Mouse (Mus musculus): ENCODE data around the gene Rnf144b.

The Rnf144b gene

DNA sequence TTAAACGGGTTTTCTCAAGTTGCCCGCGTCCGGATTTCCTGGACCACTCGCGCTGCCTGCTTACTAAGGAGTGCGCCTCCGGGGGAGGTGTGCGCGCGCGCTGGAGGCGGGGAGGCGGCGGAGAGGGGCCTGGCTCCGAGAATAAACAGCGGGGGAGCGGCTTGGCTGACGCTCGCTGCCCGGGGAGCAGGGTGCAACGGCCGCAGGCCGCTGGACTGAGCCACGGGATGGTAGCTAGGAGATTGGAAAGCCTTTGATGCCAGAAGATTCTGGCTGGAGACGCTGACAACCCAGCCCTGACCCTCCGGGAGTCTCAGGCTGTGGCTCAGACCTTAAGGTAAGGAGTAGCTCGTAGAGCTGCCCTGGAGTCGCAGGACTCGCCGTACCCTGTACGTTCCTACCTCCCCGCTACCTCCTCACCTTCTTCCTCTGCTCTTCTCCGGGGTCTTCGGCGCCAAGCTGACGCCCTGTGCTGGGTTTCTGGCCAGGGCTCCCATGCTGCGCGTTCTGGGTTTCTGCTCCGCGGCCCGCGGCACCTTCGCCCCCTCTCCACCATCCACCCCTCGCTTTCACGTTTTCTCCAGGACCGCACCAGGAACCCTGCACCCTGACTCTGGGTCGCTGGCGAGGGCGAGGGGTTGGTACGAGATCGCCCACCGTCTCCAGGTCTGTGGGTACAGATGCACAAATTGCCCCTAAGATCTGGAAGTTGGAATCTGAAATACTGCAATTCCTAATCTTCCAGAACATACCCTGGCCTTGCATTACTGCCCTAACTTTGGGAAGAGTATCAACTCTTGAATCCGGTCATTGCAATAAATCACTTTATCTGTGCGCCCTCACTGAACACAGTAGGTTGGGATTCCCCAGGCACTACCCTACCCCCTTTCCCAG, at the start of gene Rnf144b:
Gene Rnf144b (plus strand): TSS at position 120 of the 894 bp plus-strand sequence.
- in situ Hi-C loops (cut with MboI; ENCODE audit: low sequenced_read_pairs): no loop called here

DNA sequence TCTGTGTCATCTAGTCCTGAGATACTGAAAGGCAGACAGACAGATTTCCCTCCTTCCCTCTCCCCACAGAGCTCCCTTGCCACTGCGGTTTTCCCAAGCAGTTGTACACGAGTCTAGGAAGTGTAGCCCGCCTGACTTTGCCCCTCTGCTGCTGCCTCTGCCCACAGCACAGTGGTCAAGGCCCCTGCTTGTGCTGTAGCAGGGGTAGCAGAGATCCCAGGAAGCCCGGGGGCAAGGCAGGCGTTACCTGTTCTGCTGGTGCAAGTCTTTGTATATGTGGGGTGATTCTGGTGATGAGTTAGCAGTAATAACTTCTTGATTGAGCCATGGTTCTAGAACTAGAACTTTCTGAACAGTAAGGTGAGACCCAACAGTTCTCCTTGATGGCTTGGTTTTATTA, 46.3 kb upstream of the Rnf144b start:
- in situ Hi-C loops (cut with MboI; ENCODE audit: low sequenced_read_pairs): no loop called here

DNA sequence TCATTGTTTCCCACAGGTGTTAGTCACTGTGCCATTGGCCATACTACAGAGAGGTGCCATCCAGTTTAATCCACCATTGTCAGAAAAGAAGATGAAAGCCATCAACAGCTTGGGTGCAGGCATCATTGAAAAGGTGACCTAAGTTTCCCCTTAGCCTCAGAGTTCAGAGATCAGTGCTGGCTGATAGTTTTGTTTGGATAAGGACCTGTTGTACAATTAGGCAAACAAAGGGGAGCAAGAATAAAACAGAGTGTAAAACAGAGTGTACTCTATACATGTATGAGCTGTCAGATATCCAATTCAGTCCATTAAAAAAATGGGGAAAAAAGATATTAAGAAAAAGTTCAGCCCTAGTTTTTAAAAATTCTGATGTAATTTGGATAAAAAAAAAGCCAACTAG, 45.1 kb upstream of the Rnf144b start:
- in situ Hi-C loops (cut with MboI; ENCODE audit: low sequenced_read_pairs): no loop called here

- in situ Hi-C loops (cut with MboI; ENCODE audit: low sequenced_read_pairs): no loop called here
Observed at GRCm38 (mm10) chr13:47078799-47079198, 43.7 kb upstream of the Rnf144b start.

- in situ Hi-C loops (cut with MboI; ENCODE audit: low sequenced_read_pairs): no loop called here
Observed at GRCm38 (mm10) chr13:47080905-47081505, 41.5 kb upstream of the Rnf144b start.

DNA sequence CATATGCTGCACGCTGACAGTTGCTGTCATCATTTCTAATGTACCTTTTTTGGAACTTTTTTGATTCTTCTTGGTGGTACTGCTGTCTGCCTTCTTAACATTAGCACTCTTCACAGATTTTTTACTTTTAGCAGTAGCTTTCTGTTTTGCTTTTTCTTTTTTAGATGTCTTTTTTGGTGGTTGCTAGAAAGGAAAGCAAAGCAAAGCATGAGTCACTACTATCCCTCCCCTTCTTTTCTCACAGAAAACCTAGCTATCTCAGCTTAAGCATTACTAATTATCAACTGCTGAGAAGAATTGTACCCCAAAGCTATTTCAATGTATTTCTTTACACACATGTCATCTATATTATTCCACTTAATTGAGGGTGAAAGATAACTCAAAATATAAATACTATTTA, 34.0 kb upstream of the Rnf144b start:
- in situ Hi-C loops (cut with MboI; ENCODE audit: low sequenced_read_pairs): no loop called here

DNA sequence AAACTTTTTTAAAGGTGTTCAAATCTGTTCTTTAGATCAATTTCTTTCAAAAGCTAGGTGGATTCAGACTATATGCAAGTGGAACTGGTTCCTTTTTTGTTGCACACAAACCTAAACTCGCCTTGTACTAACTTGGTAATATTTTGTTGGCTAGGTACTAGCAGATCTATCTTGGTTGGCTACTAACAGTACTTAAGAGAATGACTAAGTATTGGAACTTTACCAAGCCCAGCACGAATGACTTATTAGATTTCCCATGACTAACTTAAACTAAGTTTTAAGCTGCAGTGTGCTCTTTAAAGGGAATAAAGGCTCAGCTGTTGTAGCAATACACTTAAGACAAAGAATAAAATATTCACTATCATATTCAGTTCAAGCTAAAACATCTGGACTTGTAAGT, 33.2 kb upstream of the Rnf144b start:
- in situ Hi-C loops (cut with MboI; ENCODE audit: low sequenced_read_pairs): no loop called here

GRCm38 (mm10) chr13:47093791-47094190, 28.7 kb upstream of the Rnf144b start:
- in situ Hi-C loops (cut with MboI; ENCODE audit: low sequenced_read_pairs): no loop called here

- in situ Hi-C loops (cut with MboI; ENCODE audit: low sequenced_read_pairs): no loop called here
Observed at GRCm38 (mm10) chr13:47096591-47096990, 25.9 kb upstream of the Rnf144b start.

DNA sequence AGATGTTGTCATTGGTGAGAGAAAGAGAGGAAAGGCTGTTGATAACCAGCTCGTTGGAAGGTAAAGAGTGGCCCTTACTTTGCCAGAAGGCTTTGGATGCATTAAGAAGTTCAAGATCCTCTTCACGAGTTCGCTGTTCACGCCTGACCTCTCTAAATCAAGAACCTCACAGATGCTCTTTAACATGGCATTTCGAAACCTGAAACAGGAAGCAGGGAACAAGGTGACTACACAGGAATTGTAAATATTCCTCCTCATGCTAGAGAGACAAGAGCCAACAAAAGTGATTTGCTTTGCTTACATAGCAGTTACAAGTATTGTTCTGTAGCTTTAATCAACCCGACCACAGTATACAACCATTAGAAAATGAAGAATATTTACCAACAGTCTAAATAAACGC, 23.2 kb upstream of the Rnf144b start:
- in situ Hi-C loops (cut with MboI; ENCODE audit: low sequenced_read_pairs): no loop called here

GRCm38 (mm10) chr13:47100587-47100986, 21.9 kb upstream of the Rnf144b start:
- in situ Hi-C loops (cut with MboI; ENCODE audit: low sequenced_read_pairs): no loop called here

GRCm38 (mm10) chr13:47104146-47104545, 18.3 kb upstream of the Rnf144b start:
- in situ Hi-C loops (cut with MboI; ENCODE audit: low sequenced_read_pairs): no loop called here

DNA sequence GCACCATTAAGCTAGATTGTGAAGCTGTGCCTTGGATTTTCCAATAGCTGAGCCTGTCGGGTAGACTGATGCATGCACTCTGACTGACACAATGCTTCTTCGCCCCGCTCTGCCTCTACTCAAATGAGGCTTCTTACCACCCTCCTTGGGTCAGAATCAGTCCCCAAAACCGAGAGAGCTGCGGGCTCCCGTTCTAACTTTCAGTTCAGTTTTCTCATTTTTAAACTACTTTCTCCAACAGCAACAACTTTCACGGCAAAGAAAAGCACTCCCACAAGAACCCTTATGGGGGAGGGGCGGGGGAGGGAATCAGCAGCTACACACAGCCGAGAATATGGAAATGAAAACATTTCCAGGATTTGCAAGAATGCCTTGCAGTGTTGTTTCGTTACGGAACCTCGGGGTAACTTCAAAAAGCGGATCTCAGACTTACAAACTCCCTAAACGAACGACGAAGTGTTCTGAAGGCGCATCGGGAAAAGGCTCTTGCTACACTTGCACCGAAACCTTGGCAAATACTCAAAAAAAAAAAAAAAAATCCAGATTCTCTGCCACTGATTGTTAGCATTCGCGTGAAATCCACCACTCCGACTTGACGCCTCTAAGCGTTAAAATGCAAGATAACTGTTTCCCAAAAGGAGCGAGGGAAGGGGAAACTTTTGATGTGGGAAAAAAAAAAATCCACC, 17.5 kb upstream of the Rnf144b start:
- in situ Hi-C loops (cut with MboI; ENCODE audit: low sequenced_read_pairs): no loop called here

DNA sequence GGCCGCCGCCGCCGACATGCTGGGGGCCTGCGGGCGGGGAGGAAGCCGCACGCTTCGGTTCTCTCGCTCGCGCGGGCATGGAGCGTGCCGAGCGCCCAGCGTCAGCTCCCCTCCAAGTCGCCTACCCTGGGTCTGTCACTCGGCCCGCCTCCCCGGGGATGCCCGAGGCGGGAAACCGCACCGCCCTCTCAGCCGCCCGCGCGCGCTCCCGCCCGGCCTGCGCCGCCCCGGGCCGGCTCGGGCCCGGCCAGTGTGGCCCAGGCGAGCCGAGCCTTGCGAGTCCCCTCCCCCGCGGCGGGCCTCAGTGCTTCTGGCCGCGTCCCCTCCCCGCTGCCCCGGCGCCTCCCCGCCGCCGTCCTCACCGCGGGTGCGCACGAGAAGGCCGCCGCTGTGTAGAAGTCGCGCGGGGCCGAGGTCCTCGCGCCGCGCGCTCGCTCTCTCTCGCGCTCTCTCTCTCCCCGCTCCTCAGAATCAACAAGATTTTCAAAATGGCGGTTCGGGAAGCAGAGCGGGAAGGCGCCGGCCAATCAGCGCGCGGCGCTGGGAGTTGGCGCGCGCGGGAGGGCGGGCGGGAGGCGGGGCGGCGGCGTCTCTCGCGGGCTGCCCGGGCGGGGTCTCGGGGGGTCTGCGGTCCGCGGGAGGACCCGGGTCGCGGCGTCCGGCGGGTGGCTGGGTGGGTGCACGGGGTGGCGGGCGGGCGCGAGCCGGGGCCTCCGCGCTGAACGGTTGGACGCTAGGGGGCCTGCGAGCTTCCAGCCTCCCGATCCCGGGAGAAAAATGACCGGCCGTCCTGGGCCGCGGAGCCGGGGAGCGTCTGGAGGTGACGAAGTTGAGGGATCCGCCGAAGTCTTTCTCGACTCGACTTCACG, 16.5 kb upstream of the Rnf144b start, which contains the start of gene Dek:
Gene Dek (minus strand): TSS at position 491 of the 869 bp plus-strand sequence.
- in situ Hi-C loops (cut with MboI; ENCODE audit: low sequenced_read_pairs): no loop called here

- in situ Hi-C loops (cut with MboI; ENCODE audit: low sequenced_read_pairs): no loop called here
Observed at GRCm38 (mm10) chr13:47106580-47106888, 15.9 kb upstream of the Rnf144b start.

DNA sequence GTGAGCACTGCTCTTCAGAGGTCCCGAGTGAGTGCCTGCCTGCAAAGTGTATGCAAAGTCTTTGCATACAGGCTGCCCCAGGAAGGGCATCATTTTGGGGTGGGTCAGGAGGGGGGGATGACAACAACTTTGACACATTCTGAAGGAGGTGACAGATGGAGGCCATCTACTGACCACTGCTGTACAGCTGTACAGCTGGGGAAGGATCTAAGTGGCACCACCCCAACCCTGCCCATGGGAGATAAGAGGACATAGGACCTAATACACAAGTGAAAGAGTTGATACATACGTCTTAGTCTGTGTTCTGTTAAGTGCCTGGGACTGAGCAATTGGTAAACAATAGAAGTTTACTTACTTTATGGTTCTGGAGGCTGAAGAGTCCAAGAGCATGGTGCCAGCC, 13.2 kb upstream of the Rnf144b start:
- in situ Hi-C loops (cut with MboI; ENCODE audit: low sequenced_read_pairs): no loop called here

- in situ Hi-C loops (cut with MboI; ENCODE audit: low sequenced_read_pairs): no loop called here
Observed at GRCm38 (mm10) chr13:47111185-47111584, 11.3 kb upstream of the Rnf144b start.

DNA sequence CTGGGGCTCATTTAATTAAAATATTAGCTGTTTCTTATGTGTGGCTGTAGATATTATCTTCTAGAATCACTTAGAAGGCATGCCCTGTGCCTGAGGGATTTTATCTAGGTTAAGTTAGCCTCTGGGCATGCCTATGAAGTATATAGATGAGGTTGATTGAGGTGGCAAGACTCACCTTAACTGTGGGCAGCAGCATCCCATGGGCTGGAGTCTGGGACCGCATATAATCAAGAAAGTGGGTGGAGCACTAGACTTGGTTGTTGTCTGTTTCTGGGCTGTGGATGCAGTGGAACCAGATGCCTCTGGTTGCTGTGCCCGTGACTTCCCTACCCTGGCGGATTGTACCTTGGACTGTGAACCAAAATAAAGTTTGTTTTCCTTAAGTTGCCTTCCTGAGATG, 10.4 kb upstream of the Rnf144b start:
- in situ Hi-C loops (cut with MboI; ENCODE audit: low sequenced_read_pairs): no loop called here

- in situ Hi-C loops (cut with MboI; ENCODE audit: low sequenced_read_pairs): no loop called here
Observed at GRCm38 (mm10) chr13:47112924-47113323, 9.5 kb upstream of the Rnf144b start.

DNA sequence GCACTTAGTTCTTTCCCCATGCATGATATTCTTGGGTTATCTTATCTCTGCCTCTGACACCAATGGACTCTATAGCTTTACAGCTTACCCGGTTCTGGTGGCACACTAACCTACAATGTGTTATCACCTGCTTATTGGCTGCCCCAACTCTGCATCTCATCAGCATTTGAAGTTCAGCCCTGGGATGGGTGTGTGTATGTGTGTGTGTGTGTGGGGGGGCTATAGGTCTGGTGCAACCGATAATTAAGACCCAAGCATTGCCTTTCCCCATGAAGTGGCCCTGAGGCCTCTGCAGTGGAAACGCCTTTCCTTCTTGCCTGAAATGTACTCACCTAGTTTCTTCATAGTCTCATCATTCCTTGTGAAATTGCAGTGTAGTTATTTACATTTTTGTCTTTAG, 6.5 kb upstream of the Rnf144b start:
- in situ Hi-C loops (cut with MboI; ENCODE audit: low sequenced_read_pairs): no loop called here

- in situ Hi-C loops (cut with MboI; ENCODE audit: low sequenced_read_pairs): no loop called here
Observed at GRCm38 (mm10) chr13:47121333-47121889, 1.0 kb upstream of the Rnf144b start.

All from CH12F3 (cell line).